Mouse (Mus musculus) right cerebral cortex, postnatal 10 days (tissue): ENCODE measurements around the gene Socs4.
"Not testable (repeated sequence)": the region's sequence is repeated elsewhere in the genome, so short reads cannot be mapped to it uniquely, and the experiment has no call there.

Experiments used
- DNase-seq, 2 experiments: peaks; one replicate each; pipeline ENCODE4 v3.0.0; 2021; ENCODE audit warnings: low spot score in 2 of 2

The Socs4 gene

GRCm38 (mm10) chr14:47286215-47286614 is 9.5 kb downstream of the Socs4 start:
- DNase-seq = no peak

DNA sequence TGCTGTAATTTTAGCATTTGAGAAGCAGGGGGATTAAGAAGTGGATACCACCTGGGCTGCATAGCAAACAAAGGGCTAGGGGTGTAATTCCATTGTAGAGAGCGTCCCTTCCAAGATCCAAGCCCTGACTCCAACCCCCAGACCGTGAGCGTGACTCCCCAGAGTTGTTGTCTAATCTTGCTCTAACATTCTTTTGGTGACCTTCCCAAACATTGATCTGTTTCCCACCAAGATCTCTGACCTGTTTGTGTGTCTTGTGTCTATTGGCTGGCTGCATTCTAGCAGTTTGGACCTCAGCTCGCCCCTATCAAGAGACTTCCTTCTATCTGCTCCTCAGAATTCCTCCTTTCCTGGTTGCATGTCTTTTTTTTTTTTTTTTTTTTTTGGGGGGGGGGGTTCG is 10.3 kb downstream of the Socs4 start:
- DNase-seq = no peak

- DNase-seq = no peak
Measured at GRCm38 (mm10) chr14:47291772-47292171, 15.0 kb downstream of the Socs4 start.

- DNase-seq = no peak
Measured at GRCm38 (mm10) chr14:47294136-47294535, 17.4 kb downstream of the Socs4 start.

- no peak for DNase-seq
Measured at GRCm38 (mm10) chr14:47296232-47296631, 19.5 kb downstream of the Socs4 start.

- peak; percentile 91 to 93 for DNase-seq
Measured at GRCm38 (mm10) chr14:47297785-47298407, 21.2 kb downstream of the Socs4 start, which contains the start of gene Mapk1ip1l. Gene Mapk1ip1l, plus strand, starts transcription at chr14:47298266.

DNA sequence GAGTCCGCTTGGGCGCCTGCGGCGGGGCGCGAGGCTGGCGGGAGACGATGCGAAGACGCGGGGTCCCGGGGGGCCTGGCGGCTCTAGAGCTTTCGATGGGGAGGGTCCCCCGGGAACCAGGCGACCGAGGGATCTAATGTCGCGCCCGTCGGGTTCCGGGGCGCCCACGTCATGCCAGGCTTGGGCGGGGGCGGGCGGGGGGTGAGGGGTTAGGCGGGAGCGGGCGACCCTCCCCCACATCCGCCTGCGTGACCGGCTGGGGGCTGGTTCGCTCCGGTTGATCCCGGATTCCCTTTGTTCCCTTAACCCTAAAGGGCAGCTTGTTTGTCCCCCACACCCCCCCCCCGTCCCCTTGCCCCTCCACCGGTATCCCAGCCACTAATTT is 21.7 kb downstream of the Socs4 start:
- no peak for DNase-seq

- DNase-seq = no peak
Measured at GRCm38 (mm10) chr14:47298819-47299261, 22.1 kb downstream of the Socs4 start.

DNA sequence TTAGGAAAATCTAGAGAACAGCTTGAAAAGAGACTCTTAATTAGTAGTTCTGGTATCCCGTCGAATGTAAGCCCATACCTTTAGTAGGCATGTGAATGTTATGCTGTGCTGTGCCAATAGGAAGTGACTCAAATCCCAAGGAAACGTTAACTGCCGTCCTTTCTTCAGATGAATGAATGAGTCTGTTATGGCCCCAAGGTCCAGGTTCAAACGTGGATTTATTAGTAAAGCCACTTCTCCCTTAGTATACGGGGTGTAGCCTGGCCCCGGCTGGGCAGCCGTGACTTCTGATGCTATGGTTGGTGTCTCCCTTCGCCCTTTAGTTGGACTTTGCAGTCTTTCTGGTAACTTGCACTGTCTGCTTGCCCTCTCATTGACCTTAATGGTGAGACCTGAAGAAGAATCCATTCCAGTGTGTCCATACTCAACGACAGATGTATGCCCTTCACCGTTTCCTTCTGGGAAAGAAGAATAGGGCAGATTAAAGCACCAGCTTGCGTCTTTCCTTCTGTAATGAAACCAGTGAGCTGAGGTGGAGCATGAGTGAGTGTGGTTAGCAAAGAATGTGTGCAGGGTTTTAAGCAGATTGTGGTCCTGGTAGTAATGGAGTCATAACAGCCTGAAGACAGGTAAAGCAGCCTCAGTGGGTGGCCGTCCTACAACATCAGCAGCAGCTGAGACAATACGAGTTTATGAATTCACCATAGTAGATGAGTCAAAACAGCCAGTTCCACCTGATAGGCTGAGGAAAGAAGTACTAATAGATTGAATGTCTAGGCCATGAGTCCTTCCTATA is 26.4 kb downstream of the Socs4 start:
- DNase-seq = no peak

DNA sequence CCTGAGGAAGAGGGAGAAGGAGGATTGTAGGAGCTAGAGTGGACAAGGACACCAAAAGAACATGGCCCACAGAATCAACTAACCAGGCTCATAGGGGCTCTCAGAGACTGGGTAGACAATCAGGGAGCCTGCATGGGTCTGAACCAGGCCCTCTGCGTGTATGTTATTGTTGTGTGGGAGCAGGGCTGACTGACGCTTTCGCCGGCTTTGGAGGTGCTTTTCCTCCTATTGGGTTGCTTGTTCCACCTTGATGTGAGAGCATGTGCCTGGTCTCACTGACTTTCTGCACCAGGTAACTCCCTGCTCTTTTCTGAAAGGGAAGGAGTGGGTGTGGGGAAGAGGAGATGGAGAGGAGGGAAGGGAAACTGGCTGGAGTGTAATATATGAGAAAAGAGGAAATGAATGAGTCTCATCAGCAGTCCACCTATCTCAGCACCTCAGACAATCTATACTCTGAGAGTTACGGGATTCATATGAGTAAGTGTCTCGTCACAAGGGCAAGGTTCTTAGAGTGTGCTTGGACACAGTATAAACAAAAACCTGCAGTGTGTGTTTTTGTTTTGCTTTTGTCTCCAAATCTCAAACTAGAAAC is 28.2 kb downstream of the Socs4 start:
- no peak for DNase-seq

DNA sequence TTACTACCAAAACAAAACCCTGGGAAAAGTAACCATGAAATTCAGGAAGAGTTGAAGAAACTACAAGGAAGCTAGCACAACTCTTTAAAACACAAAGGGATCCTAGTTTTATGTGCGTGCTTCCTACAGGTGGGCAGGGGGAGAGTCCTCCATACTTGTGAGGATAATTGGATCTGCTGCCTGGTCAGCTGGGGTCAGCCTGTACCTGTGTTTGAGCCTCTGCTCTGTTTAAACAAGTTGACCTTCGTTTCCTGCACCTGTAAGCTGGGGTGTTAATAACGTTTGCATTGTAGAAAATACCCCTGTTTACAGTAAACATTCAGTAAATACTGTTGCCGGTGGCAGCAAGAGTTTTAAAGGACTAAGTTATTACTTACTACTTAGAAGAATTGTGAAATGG is 29.2 kb downstream of the Socs4 start:
- DNase-seq = no peak

- DNase-seq = no peak
Measured at GRCm38 (mm10) chr14:47307669-47308068, 30.9 kb downstream of the Socs4 start.

- DNase-seq = no peak
Measured at GRCm38 (mm10) chr14:47309061-47309460, 32.3 kb downstream of the Socs4 start.

GRCm38 (mm10) chr14:47310342-47311181 is 33.8 kb downstream of the Socs4 start:
- DNase-seq = no peak

GRCm38 (mm10) chr14:47319362-47319761 is 42.6 kb downstream of the Socs4 start:
- DNase-seq = no peak

DNA sequence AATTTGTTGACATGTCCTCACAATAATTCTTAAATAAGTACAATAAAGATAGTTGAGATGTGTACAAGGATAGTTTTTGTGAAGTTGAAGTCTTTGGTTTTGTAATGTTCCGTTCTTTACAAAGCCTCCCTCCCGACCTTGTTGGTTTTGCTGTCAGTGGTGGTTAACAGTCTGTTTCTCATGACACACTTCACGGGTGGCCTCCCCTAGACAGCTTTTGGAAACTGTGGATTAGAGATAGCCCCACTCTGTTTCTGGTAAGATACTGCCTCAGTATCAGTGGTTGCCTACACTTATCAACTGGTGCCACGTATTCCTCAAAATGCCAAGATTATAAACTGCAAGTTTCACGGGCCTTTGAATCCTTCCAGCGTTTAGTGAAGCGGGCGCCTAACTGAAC is 44.9 kb downstream of the Socs4 start:
- not testable (repeated sequence) for DNase-seq

DNA sequence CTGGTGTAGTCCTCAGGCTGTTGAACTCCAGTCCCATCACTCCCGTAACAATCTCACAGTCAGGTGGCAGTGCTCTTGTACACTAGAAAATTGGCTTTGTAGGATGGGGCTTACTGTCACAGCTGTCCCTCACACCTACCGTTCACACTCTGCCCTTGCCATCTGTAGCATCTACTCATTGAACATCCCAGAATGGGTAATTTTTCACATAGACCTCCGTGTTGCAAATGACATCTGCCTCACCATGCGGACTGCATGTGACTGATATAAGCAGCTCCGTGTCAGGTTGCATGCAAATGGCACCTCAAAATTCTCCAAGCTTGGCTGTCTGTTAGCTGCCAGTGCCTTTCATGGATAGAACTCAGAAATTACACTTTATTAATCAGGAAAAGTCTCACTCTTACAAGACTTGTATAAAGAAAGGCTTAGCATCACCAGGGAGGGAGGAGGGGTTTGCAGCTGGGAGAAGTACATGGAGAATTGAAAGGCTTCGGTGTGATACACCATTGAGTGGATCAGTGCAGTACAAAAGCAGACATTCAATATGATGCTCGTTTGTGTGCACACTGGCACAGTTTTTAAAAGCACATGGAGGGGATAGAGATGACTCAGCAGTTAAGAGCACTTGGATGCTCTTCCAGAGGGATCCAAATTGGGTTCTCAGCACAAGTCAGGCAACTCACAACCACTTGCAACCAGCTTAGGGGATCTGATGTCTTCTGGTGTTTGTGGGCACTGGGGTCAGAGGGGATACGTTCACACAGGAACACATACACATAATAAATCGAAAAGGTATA is 49.4 kb downstream of the Socs4 start:
- DNase-seq = no peak

GRCm38 (mm10) chr14:47327347-47327746 is 50.6 kb downstream of the Socs4 start:
- no peak for DNase-seq

DNA sequence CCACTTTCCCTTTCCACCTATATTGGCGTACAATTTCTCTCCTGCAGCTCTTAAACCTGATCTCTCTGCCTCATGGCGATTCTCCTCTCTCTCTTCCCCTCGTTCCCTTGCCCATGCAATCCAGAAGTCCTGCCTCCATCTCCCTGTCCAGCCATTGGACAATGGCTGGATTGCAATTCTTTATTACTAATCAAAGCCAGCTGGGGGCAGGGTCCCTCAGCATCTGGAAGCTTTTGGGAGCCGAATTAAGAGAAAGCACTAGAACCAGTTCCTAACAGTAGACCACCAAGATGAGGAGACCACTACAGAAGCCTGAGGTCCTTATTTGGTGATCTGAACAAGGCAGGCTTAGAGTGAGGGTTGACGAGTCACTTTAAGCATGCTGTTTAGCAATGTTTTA is 55.2 kb downstream of the Socs4 start:
- DNase-seq = no peak

GRCm38 (mm10) chr14:47334819-47335218 is 58.1 kb downstream of the Socs4 start:
- DNase-seq = peak; percentile 58 to 80

GRCm38 (mm10) chr14:47335300-47335699 is 58.6 kb downstream of the Socs4 start:
- no peak for DNase-seq
